14 mouse cellular contexts compared by ENCODE assay signal in genomic region chr5:146288048-146288501, GRCm38 (mm10). TPM values are rescaled to one million over a fixed set of nuclear protein-coding genes. Genes with fewer than 3 reads are reported as not detected.
DNase-seq lines count a peak whose midpoint lies in the region; ATAC-seq and TF ChIP-seq lines count a peak whose summit lies in the region.
"Had no signal": no experiment of that assay in that cellular context is flagged by ENCODE, and none has a peak within 500 bp of the region (broad histone marks: within the 10 kb centered on the region; RNA-seq: fewer than 3 reads in every experiment).

No protein-coding gene starts in this region.

- peaks cover 63% of the 10 kb centered on the region for H3K36me3 ChIP-seq in embryonic facial prominence, embryonic 14.5 days (ENCODE audit: control insufficient read depth, insufficient read depth, low read length)
- peaks cover 75% of the 10 kb centered on the region for H3K36me3 ChIP-seq in embryonic facial prominence, embryonic 10.5 days (replicated peaks)
- H3K36me3 ChIP-seq in heart, embryonic 12.5 days: peaks cover 64% of the 10 kb centered on the region
- peaks cover 0 to 58% of the 10 kb centered on the region in 2 experiments; a peak in 2 of 4 replicates for H3K36me3 ChIP-seq in MEL (ENCODE audit: control insufficient read depth in 1 of 2, insufficient read depth in 2 of 2, low read length in 2 of 2)

- H3K9me3 ChIP-seq in embryonic facial prominence, embryonic 14.5 days (ENCODE audit: control insufficient read depth, low read length): no peaks in the 10 kb centered on the region
- no peaks in the 10 kb centered on the region for H3K9me3 ChIP-seq in embryonic facial prominence, embryonic 10.5 days
- no peaks in the 10 kb centered on the region for H3K9me3 ChIP-seq in heart, embryonic 12.5 days (replicated peaks)
- H3K9me3 ChIP-seq in MEL (replicated peaks; ENCODE audit: insufficient read depth, low read length): no peaks in the 10 kb centered on the region
- H3K9me3 ChIP-seq: embryonic facial prominence, embryonic 12.5 days; forebrain, embryonic 15.5 days; midbrain, embryonic 12.5 days; neural tube, embryonic 12.5 days had no signal

- peak; percentile 20 for DNase-seq in embryonic facial prominence, embryonic 14.5 days (ENCODE audit: low spot score)
- no peak for DNase-seq in embryonic facial prominence, embryonic 10.5 days (ENCODE audit: low spot score)
- DNase-seq in heart, postnatal 4 days: peak; percentile 32
- no peak for DNase-seq in MEL (ENCODE audit: low read depth, low spot score)
- peak; percentile 39 for DNase-seq in layer of hippocampus, adult 9-10 months (ENCODE audit: low spot score)
- DNase-seq in spleen, adult 18-20 months: no peak
- no peak for DNase-seq in thymus, postnatal 25 days
- DNase-seq: kidney, adult 11 months had no signal

- TF ChIP-seq EP300 in MEL (IDR thresholded peaks at IDR 0.05; ENCODE audit: low read depth in 1 of 2, low read length in 2 of 2): no peak

- H3K9ac ChIP-seq in embryonic facial prominence, embryonic 14.5 days (ENCODE audit: low read depth, low read length): no peak overlapping the region
- H3K9ac ChIP-seq in heart, embryonic 12.5 days: no peak overlapping the region
- no peak overlapping the region for H3K9ac ChIP-seq in MEL (ENCODE audit: control insufficient read depth, low read depth, low read length, poor library complexity, severe bottlenecking)
- H3K9ac ChIP-seq: embryonic facial prominence, embryonic 12.5 days; forebrain, embryonic 15.5 days; midbrain, embryonic 12.5 days; neural tube, embryonic 12.5 days had no signal

- no peak for TF ChIP-seq RAD21 in MEL (IDR thresholded peaks at IDR 0.05; ENCODE audit: low read depth, low read length)

- TF ChIP-seq POLR2A in MEL (IDR thresholded peaks at IDR 0.05; ENCODE audit: control insufficient read depth in 1 of 2, insufficient read depth in 1 of 2, low read depth in 1 of 2, low read length in 2 of 2, poor library complexity in 1 of 2): no peak

- TF ChIP-seq CTCF in MEL (IDR thresholded peaks at IDR 0.05 in 2 of 3, conservative IDR thresholded peaks at IDR 0.05 in 1 of 3; ENCODE audit: control insufficient read depth in 1 of 3, insufficient read depth in 1 of 3, low read depth in 2 of 3, low read length in 3 of 3, poor library complexity in 1 of 3, severe bottlenecking in 1 of 3): no peak

- no peak overlapping the region for H3K4me3 ChIP-seq in embryonic facial prominence, embryonic 14.5 days (ENCODE audit: low read depth, low read length)
- H3K4me3 ChIP-seq in embryonic facial prominence, embryonic 10.5 days: no peak overlapping the region
- no peak overlapping the region for H3K4me3 ChIP-seq in heart, embryonic 12.5 days
- H3K4me3 ChIP-seq in MEL (ENCODE audit: control insufficient read depth in 1 of 2, insufficient read depth in 1 of 2, low read depth in 2 of 2, low read length in 2 of 2): no peak overlapping the region
- H3K4me3 ChIP-seq: embryonic facial prominence, embryonic 12.5 days; forebrain, embryonic 15.5 days; midbrain, embryonic 12.5 days; neural tube, embryonic 12.5 days had no signal

- WGBS in embryonic facial prominence, embryonic 14.5 days: 87% methylated on average over 13 of the region's 13 CpGs
- WGBS in embryonic facial prominence, embryonic 10.5 days: 89% methylated on average over 13 of the region's 13 CpGs
- 80% methylated on average over 13 of the region's 13 CpGs for WGBS in heart, embryonic 12.5 days

- H3K79me2 ChIP-seq in MEL (ENCODE audit: control insufficient read depth, insufficient read depth, low read length, poor library complexity): no peaks in the 10 kb centered on the region

- no peak overlapping the region for H3K4me2 ChIP-seq in embryonic facial prominence, embryonic 14.5 days (ENCODE audit: low read depth, low read length)
- H3K4me2 ChIP-seq in heart, embryonic 12.5 days: no peak overlapping the region
- H3K4me2 ChIP-seq: embryonic facial prominence, embryonic 12.5 days; forebrain, embryonic 15.5 days; midbrain, embryonic 12.5 days; neural tube, embryonic 12.5 days had no signal

- H3K4me1 ChIP-seq in embryonic facial prominence, embryonic 14.5 days (ENCODE audit: control insufficient read depth, insufficient read depth, low read length): no peaks in the 10 kb centered on the region
- no peaks in the 10 kb centered on the region for H3K4me1 ChIP-seq in embryonic facial prominence, embryonic 10.5 days
- no peaks in the 10 kb centered on the region for H3K4me1 ChIP-seq in heart, embryonic 12.5 days (replicated peaks)
- no peaks in the 10 kb centered on the region for H3K4me1 ChIP-seq in MEL (ENCODE audit: control insufficient read depth in 1 of 2, insufficient read depth in 2 of 2, low read length in 2 of 2)
- H3K4me1 ChIP-seq: embryonic facial prominence, embryonic 12.5 days; forebrain, embryonic 15.5 days; midbrain, embryonic 12.5 days; neural tube, embryonic 12.5 days had no signal

- H3K27ac ChIP-seq in embryonic facial prominence, embryonic 14.5 days (replicated peaks; ENCODE audit: low read depth, low read length): no peak overlapping the region
- H3K27ac ChIP-seq in embryonic facial prominence, embryonic 10.5 days (replicated peaks): no peak overlapping the region
- no peak overlapping the region for H3K27ac ChIP-seq in heart, embryonic 12.5 days (ENCODE audit: poor library complexity, severe bottlenecking)
- no peak overlapping the region for H3K27ac ChIP-seq in MEL (ENCODE audit: control insufficient read depth, low read depth, low read length)
- H3K27ac ChIP-seq: embryonic facial prominence, embryonic 12.5 days; forebrain, embryonic 15.5 days; midbrain, embryonic 12.5 days; neural tube, embryonic 12.5 days had no signal

- H3K27me3 ChIP-seq in embryonic facial prominence, embryonic 14.5 days (replicated peaks; ENCODE audit: control insufficient read depth, insufficient read depth, low read length): no peaks in the 10 kb centered on the region
- H3K27me3 ChIP-seq in embryonic facial prominence, embryonic 10.5 days (replicated peaks; ENCODE audit: low read depth, poor library complexity, severe bottlenecking): no peaks in the 10 kb centered on the region
- H3K27me3 ChIP-seq in heart, embryonic 12.5 days (replicated peaks): no peaks in the 10 kb centered on the region
- H3K27me3 ChIP-seq in MEL (ENCODE audit: control insufficient read depth in 1 of 2, insufficient read depth in 2 of 2, low read length in 2 of 2): no peaks in the 10 kb centered on the region
- H3K27me3 ChIP-seq: embryonic facial prominence, embryonic 12.5 days; forebrain, embryonic 15.5 days; midbrain, embryonic 12.5 days; neural tube, embryonic 12.5 days had no signal

- ATAC-seq in embryonic facial prominence, embryonic 14.5 days (ENCODE audit: low read depth): no peak
- ATAC-seq in heart, embryonic 12.5 days (ENCODE audit: insufficient number of reproducible peaks, low FRiP score): no peak
- ATAC-seq: activated CD4-positive, CD25-positive, alpha-beta regulatory T cell, adult 4 months; forebrain, embryonic 15.5 days had no signal

TF ChIP-seq in MEL, 35 proteins besides CTCF, POLR2A, EP300 and RAD21:
- no peak for TF ChIP-seq POLR2AphosphoS5 (IDR thresholded peaks at IDR 0.05; ENCODE audit: borderline replicate concordance, low read depth, low read length)
- TF ChIP-seq POLR2AphosphoS2 (IDR thresholded peaks at IDR 0.05; ENCODE audit: low read length): 0 out of 2 replicates have a peak, but pooled peaks have one; percentile 26

RNA-seq across cellular contexts. Expression of gene Cdk8, which starts 57.0 kb away (rescaled TPM):
- polyA plus RNA-seq in embryonic facial prominence, embryonic 14.5 days (2014; fragmentation: Nextera tagmentation; extraction: Ambion mirVana): 23.7 and 26.1 TPM in 2 replicates
- 25.0 and 26.6 TPM in 2 replicates for polyA plus RNA-seq in embryonic facial prominence, embryonic 10.5 days (2016; fragmentation: Nextera tagmentation; extraction: Ambion mirVana)
- 10 to 100 TPM; 25.5 to 26.5 TPM for total RNA-seq in heart, postnatal 4 days (2021)
- 16.6 and 17.3 TPM in 2 replicates for polyA plus RNA-seq in heart, embryonic 12.5 days (2016; fragmentation: Nextera tagmentation; extraction: Ambion mirVana)
- total RNA-seq in MEL (2012; rRNA removed): 151 and 154 TPM in 2 replicates
- 100 to 1,000 TPM; 139 to 745 TPM for polyA plus RNA-seq in MEL (2012; ENCODE audit: insufficient read depth in 1 of 2, insufficient read length in 2 of 2, low read depth in 1 of 2, low replicate concordance in 2 of 2, missing spikeins in 1 of 2)

Comparison
In these comparisons a context has a peak if more than half of its experiments do, and no peak if none do; other contexts are left out.
1. DNase-seq: peak in embryonic facial prominence, embryonic 14.5 days (single experiment), heart, postnatal 4 days (single experiment) and layer of hippocampus, adult 9-10 months (single experiment); none in embryonic facial prominence, embryonic 10.5 days (single experiment), MEL (single experiment), spleen, adult 18-20 months (0 of 2) and thymus, postnatal 25 days (single experiment).